Mouse (Mus musculus): Measurements from ENCODE around the gene Dppa1. TPM values are rescaled to one million over a fixed set of nuclear protein-coding genes. Genes with fewer than 3 reads are reported as not detected.

Dppa1 gene
- total RNA-seq, 2 experiments from 2014 or later, result not detected

DNA sequence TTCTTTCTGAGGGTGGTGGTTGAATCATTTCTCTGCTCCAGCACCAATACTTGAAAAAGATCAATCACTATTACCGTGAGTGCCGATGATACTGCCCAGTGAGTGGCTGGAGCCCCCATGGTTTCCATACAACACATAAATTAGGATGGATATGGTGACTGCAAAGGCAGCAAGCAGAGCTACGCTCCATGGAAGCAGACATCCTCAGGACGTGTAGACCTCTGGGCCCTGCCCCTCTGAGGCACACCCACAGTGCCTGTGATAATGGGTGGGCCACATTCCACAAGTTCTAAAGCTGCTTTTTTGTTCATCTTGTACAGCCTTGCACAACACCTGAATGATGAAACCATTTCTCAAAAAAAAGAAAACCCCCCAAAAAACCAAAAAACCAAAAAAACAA lies 68.0 kb downstream of the Dppa1 start:
- DNase-seq, result no peak
- intact Hi-C loops (cut with DNase I), result no loop called here

Other genes with a start within 250 kb of the Dppa1 start
- 1 to 10 TPM in 1 of 2 experiments, not detected in 1; 1.1 TPM for gene Itk, start 239.7 kb downstream of the Dppa1 start, total RNA-seq (2021)
- not detected for gene Fam71b, start 232.7 kb downstream of the Dppa1 start, total RNA-seq (2021)
- 10 to 100 TPM; 14.7 to 14.8 TPM for gene Med7, start 192.3 kb downstream of the Dppa1 start, total RNA-seq (2021)
- gene Havcr2, start 174.3 kb downstream of the Dppa1 start, total RNA-seq (2021), result not detected
- gene Gm12169, start 105.0 kb downstream of the Dppa1 start, total RNA-seq (2021), result not detected
- not detected for gene BC053393, start 57.7 kb downstream of the Dppa1 start, total RNA-seq (2021)
- gene Timd2, start 77.8 kb upstream of the Dppa1 start, total RNA-seq (2021), result not detected
- not detected for gene Havcr1, start 105.8 kb upstream of the Dppa1 start, total RNA-seq (2021)
- gene Timd4, start 181.5 kb upstream of the Dppa1 start, total RNA-seq (2021), result under 1 TPM; 0.18 to 0.42 TPM

Data from gastrocnemius, postnatal 36 days (tissue).